Mouse (Mus musculus): ENCODE measurements around the gene Wiz. TPM values are rescaled to one million over a fixed set of nuclear protein-coding genes. Genes with fewer than 3 reads are reported as not detected.

Gene Wiz
- total and polyA plus RNA-seq, 2 experiments, result 1.8 to 14.0 TPM

GRCm38 (mm10) chr17:32312801-32313200 is 76.4 kb downstream of the Wiz start:
- 95% methylated on average over 8 of the region's 8 CpGs for WGBS
- TF ChIP-seq CTCF (IDR thresholded peaks at IDR 0.05; ENCODE audit: low read depth, low read length), result no peak
- TF ChIP-seq POLR2A (IDR thresholded peaks at IDR 0.05; ENCODE audit: extremely low read depth, insufficient read depth, low read length), result no peak

GRCm38 (mm10) chr17:32307963-32308362 is 81.3 kb downstream of the Wiz start:
- no peak overlapping the region for H3K9ac ChIP-seq (ENCODE audit: low read depth, low read length)
- no peaks in the 10 kb centered on the region for H3K4me1 ChIP-seq (ENCODE audit: control insufficient read depth, insufficient read depth, low read length)
- no peak for TF ChIP-seq CTCF (IDR thresholded peaks at IDR 0.05; ENCODE audit: low read depth, low read length)
- no peak for TF ChIP-seq POLR2A (IDR thresholded peaks at IDR 0.05; ENCODE audit: extremely low read depth, insufficient read depth, low read length)
- no peak overlapping the region for H3K27ac ChIP-seq (replicated peaks; ENCODE audit: insufficient read depth, low read depth, low read length)
- no peak for DNase-seq (ENCODE audit: extremely low read depth, low read depth, low spot score)
- peaks cover 81% of the 10 kb centered on the region for H3K36me3 ChIP-seq (ENCODE audit: control insufficient read depth, insufficient read depth, low read length)
- no peaks in the 10 kb centered on the region for H3K27me3 ChIP-seq (ENCODE audit: control insufficient read depth, insufficient read depth, low read length)
- H3K79me2 ChIP-seq (ENCODE audit: control insufficient read depth, insufficient read depth, low read length), result no peaks in the 10 kb centered on the region
- no peak overlapping the region for H3K4me3 ChIP-seq (ENCODE audit: insufficient read depth, low read depth, low read length)
- 85% methylated on average over 4 of the region's 4 CpGs for WGBS

More at GRCm38 (mm10) chr17:32312801-32313200, 76.4 kb downstream of the Wiz start:
- no peak overlapping the region for H3K27ac ChIP-seq (replicated peaks; ENCODE audit: insufficient read depth, low read depth, low read length)
- DNase-seq (ENCODE audit: extremely low read depth, low read depth, low spot score), result no peak
- peaks cover 6% of the 10 kb centered on the region; the same call in 1 of the 2 replicates for H3K79me2 ChIP-seq (ENCODE audit: control insufficient read depth, insufficient read depth, low read length)
- no peak overlapping the region for H3K9ac ChIP-seq (ENCODE audit: low read depth, low read length)
- H3K27me3 ChIP-seq (ENCODE audit: control insufficient read depth, insufficient read depth, low read length), result no peaks in the 10 kb centered on the region
- no peak overlapping the region for H3K4me3 ChIP-seq (ENCODE audit: insufficient read depth, low read depth, low read length)
- H3K4me1 ChIP-seq (ENCODE audit: control insufficient read depth, insufficient read depth, low read length), result no peaks in the 10 kb centered on the region
- peaks cover 90% of the 10 kb centered on the region for H3K36me3 ChIP-seq (ENCODE audit: control insufficient read depth, insufficient read depth, low read length)

Other genes with a start within 250 kb of the Wiz start
- gene Notch3, start 222.6 kb downstream of the Wiz start, total RNA-seq (2014; rRNA removed), result 0.55 and 1.0 TPM in 2 replicates
- gene Notch3, start 222.6 kb downstream of the Wiz start, polyA plus RNA-seq (2012; rRNA removed), result 1.3 TPM in 2 replicates
- gene Ephx3, start 199.9 kb downstream of the Wiz start, total RNA-seq (2014; rRNA removed), result 0.07 and 0.09 TPM in 2 replicates
- 0.21 and 0.22 TPM in 2 replicates for gene Ephx3, start 199.9 kb downstream of the Wiz start, polyA plus RNA-seq (2012; rRNA removed)
- gene Brd4, start 104.7 kb downstream of the Wiz start, total RNA-seq (2014; rRNA removed), result 10.5 and 18.6 TPM in 2 replicates
- 18.3 and 18.4 TPM in 2 replicates for gene Brd4, start 104.7 kb downstream of the Wiz start, polyA plus RNA-seq (2012; rRNA removed)
- gene Akap8, start 68.2 kb downstream of the Wiz start, total RNA-seq (2014; rRNA removed), result 30.3 and 31.6 TPM in 2 replicates
- 29.0 and 47.9 TPM in 2 replicates for gene Akap8, start 68.2 kb downstream of the Wiz start, polyA plus RNA-seq (2012; rRNA removed)
- gene Akap8l, start 38.8 kb downstream of the Wiz start, total RNA-seq (2014; rRNA removed), result 25.2 and 26.7 TPM in 2 replicates
- gene Akap8l, start 38.8 kb downstream of the Wiz start, polyA plus RNA-seq (2012; rRNA removed), result 40.5 and 62.0 TPM in 2 replicates
- 0.81 and 0.83 TPM in 2 replicates for gene Rasal3, start 14.1 kb upstream of the Wiz start, total RNA-seq (2014; rRNA removed)
- 1.2 and 1.6 TPM in 2 replicates for gene Rasal3, start 14.1 kb upstream of the Wiz start, polyA plus RNA-seq (2012; rRNA removed)
- 69.5 and 141 TPM in 2 replicates for gene Pglyrp2, start 34.7 kb upstream of the Wiz start, total RNA-seq (2014; rRNA removed)
- gene Pglyrp2, start 34.7 kb upstream of the Wiz start, polyA plus RNA-seq (2012; rRNA removed), result 198 and 251 TPM in 2 replicates
- gene Cyp4f39, start 63.3 kb upstream of the Wiz start, total RNA-seq (2014; rRNA removed), result 0.18 and 0.47 TPM in 2 replicates
- gene Cyp4f39, start 63.3 kb upstream of the Wiz start, polyA plus RNA-seq (2012; rRNA removed), result 0.49 and 0.67 TPM in 2 replicates
- gene Cyp4f17, start 116.6 kb upstream of the Wiz start, total RNA-seq (2014; rRNA removed), result 10.2 and 14.1 TPM in 2 replicates
- gene Cyp4f17, start 116.6 kb upstream of the Wiz start, polyA plus RNA-seq (2012; rRNA removed), result 18.7 and 20.1 TPM in 2 replicates
- gene Cyp4f16, start 147.1 kb upstream of the Wiz start, total RNA-seq (2014; rRNA removed), result 4.1 and 4.9 TPM in 2 replicates
- gene Cyp4f16, start 147.1 kb upstream of the Wiz start, polyA plus RNA-seq (2012; rRNA removed), result 3.4 and 5.1 TPM in 2 replicates
- gene Cyp4f37, start 231.9 kb upstream of the Wiz start, total RNA-seq (2014; rRNA removed), result not detected in 2 replicates
- not detected in 2 replicates for gene Cyp4f37, start 231.9 kb upstream of the Wiz start, polyA plus RNA-seq (2012; rRNA removed)